Mouse (Mus musculus) heart, postnatal 25 days (tissue): ENCODE measurements around the gene Acbd3. TPM values are rescaled to one million over a fixed set of nuclear protein-coding genes. Genes with fewer than 3 reads are reported as not detected.

Experiments
- DNase-seq: peaks from one replicate; pipeline ENCODE4 v3.0.0; 2022; ENCODE audit warnings: low spot score
- intact Hi-C: fragments of 180-260 bp; cut with DNase I; formaldehyde crosslinking; loops from one replicate; pipeline ENCODE4 v1.15.1; 2025
- total RNA-seq, 2 experiments: library from RNA; stranded (reverse); gene quantifications; 2 replicates each; pipeline ENCODE4 v1.2.3; 2021

The Acbd3 gene
- total RNA-seq, 2 experiments from 2014 or later = 22.6 to 24.8 TPM

- intact Hi-C loops = no loop called here
- DNase-seq = no peak
Measured at GRCm38 (mm10) chr1:180757252-180757955, 31.6 kb downstream of the Acbd3 start.

DNA sequence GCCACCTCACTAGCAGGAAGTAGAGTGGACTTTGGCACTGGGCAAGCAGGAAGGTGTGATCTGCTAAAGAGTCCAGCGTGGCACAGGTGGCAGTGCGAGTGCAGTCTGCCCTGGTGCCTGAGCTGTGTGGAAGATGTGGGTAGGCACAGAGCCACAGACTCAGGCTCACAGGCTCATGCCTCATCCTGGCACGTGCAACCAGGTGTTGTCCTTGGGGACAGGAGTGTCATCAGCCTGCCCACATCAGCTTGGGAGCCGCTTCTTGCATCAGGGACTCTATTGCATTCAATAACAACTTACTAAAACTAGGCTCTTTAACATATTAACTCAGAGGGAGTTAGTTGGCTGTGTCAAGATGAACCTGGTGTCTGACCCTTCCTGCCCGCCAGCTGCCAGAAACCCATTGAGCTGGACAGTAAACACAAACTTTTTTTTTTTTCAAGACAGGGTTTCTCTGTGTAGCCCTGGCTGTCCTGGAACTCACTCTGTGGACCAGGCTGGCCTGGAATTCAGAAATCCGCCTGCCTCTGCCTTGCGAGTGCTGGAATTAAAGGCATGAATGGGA, 32.2 kb downstream of the Acbd3 start:
- DNase-seq = no peak
- intact Hi-C loops = no loop called here

GRCm38 (mm10) chr1:180762180-180762579, 36.3 kb downstream of the Acbd3 start:
- DNase-seq = no peak
- intact Hi-C loops = no loop called here

- intact Hi-C loops = no loop called here
Measured at GRCm38 (mm10) chr1:180762679-180763078, 36.8 kb downstream of the Acbd3 start.

GRCm38 (mm10) chr1:180763307-180763706, 37.5 kb downstream of the Acbd3 start:
- intact Hi-C loops = no loop called here
- no peak for DNase-seq

More at GRCm38 (mm10) chr1:180762679-180763078, 36.8 kb downstream of the Acbd3 start:
- DNase-seq = no peak

GRCm38 (mm10) chr1:180763828-180764227, 38.0 kb downstream of the Acbd3 start:
- intact Hi-C loops = loop anchor here (1.0 to 2.0 kb wide), 2 partner anchors 44 to 329 kb away; no protein-coding TSS in a partner anchor
- peak; percentile 58 for DNase-seq

DNA sequence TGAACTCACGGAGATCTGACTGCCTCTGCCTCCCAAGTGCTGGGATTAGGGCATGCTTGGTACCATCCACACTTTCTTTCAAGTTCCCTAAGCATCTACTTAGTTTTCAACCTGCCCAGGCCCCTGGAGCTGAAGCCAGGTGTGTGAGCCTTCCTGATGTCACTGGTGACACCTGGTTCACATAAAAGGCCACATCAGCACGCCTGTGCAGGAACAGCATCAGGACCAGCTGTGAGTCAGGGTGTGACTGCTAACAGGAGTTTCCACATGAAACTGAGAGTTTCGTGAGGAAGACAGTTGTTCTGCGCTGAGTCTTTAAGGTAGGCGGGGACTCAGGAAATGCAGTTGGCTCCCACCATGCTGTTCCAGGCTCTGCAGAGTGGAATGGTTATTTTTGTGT, 39.5 kb downstream of the Acbd3 start:
- intact Hi-C loops = loop anchor here (2.0 kb wide), 1 partner anchor 331 kb away; no protein-coding TSS in a partner anchor
- no peak for DNase-seq

DNA sequence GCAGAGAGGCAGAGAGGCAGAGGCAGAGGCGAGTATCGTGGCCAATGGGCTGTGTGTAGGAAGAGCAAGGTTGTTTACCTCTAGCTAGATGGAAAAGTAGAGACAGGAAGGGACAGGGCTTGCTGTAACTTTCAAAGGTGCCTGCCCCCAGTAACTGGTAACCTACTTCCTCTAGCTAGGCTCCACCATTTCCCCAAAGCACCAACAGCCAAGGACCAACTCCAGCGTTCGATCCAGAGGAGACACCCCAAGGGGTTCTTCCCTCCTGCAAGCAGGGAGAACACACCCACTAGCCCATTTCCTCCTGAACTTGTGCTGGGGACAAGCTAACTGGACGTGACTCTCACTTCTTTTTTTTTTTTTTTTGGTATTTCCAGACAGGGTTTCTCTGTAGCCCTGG, 40.7 kb downstream of the Acbd3 start:
- intact Hi-C loops = no loop called here
- DNase-seq = no peak

GRCm38 (mm10) chr1:180767541-180768333, 41.9 kb downstream of the Acbd3 start:
- intact Hi-C loops = loop anchor here (2.0 kb wide), 1 partner anchor 43 kb away; no protein-coding TSS in a partner anchor
- DNase-seq = no peak

- peak; percentile 61 for DNase-seq
- intact Hi-C loops = loop anchor here (2.0 kb wide), 1 partner anchor 42 kb away; no protein-coding TSS in a partner anchor
Measured at GRCm38 (mm10) chr1:180768334-180769168, 42.7 kb downstream of the Acbd3 start.

- intact Hi-C loops = no loop called here
Measured at GRCm38 (mm10) chr1:180771306-180771705, 45.5 kb downstream of the Acbd3 start.

GRCm38 (mm10) chr1:180771722-180772121, 45.9 kb downstream of the Acbd3 start:
- intact Hi-C loops = no loop called here

More at GRCm38 (mm10) chr1:180771306-180771705, 45.5 kb downstream of the Acbd3 start:
- DNase-seq = no peak

DNA sequence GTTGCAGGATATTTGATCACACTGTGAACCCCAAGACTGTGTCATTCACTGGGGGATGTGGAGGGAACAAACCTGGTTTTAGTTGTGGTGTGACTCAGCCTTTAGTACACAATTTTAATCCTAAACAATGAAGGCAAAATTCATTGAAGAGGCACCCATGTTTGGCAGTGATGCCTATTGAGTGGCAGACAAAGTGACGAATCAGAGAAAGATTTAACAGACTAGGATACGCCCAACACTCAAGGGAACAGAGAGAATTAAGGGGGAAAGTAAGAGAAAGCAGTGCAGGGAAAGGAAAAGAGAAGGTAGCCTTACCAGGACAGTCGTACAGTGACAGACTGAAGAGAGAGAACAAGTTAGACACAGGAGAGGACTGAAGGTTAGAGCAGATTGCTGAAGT, 46.4 kb downstream of the Acbd3 start:
- intact Hi-C loops = no loop called here
- DNase-seq = no peak

More at GRCm38 (mm10) chr1:180771722-180772121, 45.9 kb downstream of the Acbd3 start:
- DNase-seq = no peak

- DNase-seq = no peak
- intact Hi-C loops = loop anchor here (5.0 kb wide), 1 partner anchor 78 kb away; the partner anchor contains the start of gene Sde2
Measured at GRCm38 (mm10) chr1:180774664-180775063, 48.8 kb downstream of the Acbd3 start.

- DNase-seq = no peak
- intact Hi-C loops = loop anchor here (5.0 kb wide), 1 partner anchor 77 kb away; the partner anchor contains the start of gene Sde2
Measured at GRCm38 (mm10) chr1:180775317-180775716, 49.5 kb downstream of the Acbd3 start.

DNA sequence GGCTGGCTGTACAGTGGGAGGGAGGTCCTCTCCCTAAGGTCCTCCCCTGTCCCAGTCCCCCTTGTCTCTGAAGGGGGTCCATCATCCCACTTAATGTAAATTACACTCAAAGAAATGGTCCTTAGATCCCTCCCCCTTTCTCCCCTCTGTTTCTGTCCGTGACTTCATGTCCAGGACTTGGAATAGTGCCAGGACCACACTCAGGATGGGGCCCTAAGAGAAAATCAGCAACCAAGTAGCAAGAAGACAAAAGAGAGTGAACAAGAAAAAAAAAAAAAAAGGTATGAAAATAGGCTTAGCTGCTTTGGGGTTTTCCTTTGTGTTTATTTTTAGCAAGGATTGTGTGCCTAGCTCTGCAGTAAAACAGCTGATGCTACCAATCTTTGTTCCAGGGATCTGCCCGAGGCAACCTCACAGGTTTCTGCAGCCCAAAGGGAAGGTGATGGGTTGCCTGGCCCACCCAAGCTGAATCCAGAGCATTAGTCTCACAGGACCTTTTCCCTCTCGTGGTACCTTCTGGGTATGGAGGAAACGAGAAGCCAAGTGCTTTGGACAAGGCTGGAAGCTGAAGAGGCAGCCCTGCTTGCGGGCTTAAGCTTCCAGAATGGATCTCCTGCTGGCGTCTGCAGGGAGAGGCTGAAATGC, 50.1 kb downstream of the Acbd3 start:
- intact Hi-C loops = loop anchor here (5.0 kb wide), 1 partner anchor 76 kb away; the partner anchor contains the start of gene Sde2
- no peak for DNase-seq

GRCm38 (mm10) chr1:180776494-180776893, 50.7 kb downstream of the Acbd3 start:
- intact Hi-C loops = loop anchor here (5.0 kb wide), 1 partner anchor 76 kb away; the partner anchor contains the start of gene Sde2
- no peak for DNase-seq

DNA sequence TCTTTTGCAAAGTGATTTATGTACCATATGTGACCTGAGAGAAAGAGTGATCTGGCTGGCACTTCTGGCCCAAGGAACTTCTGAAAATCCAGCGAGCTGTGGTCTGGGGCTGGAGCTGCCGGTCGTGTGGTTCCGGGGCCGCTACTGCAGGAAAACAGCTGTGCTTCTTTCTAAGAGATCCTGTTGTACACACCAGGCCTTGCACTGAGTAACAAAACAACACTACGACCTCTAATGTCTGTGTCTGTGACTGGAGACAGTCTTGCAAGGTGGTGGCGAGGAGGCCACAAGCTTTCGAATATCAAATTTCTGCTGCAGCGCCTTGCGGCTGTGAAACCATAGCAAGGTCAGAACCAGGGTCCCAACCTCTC, 51.4 kb downstream of the Acbd3 start:
- intact Hi-C loops = loop anchor here (5.0 kb wide), 1 partner anchor 75 kb away; the partner anchor contains the start of gene Sde2

More for the DNA sequence above, 51.4 kb downstream of the Acbd3 start:
- no peak for DNase-seq
